Mouse (Mus musculus) Muller cell, postnatal 12 days (primary cell): ENCODE measurements around the gene Klhl8.

Experiments
- DNase-seq: peaks from one replicate; pipeline ENCODE4 v3.0.0-alpha.2; 2015; ENCODE audit errors: inconsistent ontology term

Gene Klhl8

DNA sequence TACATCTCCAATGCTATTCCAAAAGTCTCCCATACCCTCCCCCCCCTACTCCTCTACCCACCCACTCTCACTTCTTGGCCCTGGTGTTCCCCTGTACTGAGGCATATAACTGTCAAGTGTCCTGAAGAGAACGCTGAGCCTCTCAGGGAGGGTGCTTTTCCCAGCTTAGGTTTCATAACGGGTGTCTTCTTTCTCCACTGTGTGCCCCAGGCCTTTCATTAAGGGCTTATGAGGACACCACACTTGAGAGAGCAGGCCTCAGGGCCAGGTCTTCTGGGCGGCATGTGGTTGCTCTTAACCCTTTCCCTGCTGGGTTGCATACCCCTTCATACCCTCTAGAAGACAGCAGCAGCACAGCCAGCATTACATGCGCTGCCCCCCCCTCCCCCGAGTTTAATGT is 64.5 kb downstream of the Klhl8 start:
- DNase-seq, result no peak

DNA sequence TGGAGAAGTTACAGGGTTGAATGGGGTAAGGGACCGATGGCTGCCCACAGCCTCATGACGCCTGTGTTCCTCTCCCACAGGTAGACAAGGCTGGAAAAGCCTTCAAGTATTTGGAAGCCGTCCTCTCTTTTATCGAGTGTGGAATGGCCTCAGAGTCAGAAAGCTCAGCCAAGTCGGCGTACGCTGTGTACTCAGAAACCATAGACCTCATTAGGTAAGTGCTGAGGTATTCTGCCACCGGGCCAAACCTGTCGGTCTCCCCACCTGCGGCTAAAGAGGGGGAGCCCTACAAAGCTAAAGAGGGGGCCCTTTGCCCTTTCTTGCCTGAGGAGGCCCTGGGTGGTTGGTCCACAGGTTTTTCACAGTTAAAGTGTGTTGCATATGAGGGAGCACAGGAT is 64.9 kb downstream of the Klhl8 start:
- no peak for DNase-seq

DNA sequence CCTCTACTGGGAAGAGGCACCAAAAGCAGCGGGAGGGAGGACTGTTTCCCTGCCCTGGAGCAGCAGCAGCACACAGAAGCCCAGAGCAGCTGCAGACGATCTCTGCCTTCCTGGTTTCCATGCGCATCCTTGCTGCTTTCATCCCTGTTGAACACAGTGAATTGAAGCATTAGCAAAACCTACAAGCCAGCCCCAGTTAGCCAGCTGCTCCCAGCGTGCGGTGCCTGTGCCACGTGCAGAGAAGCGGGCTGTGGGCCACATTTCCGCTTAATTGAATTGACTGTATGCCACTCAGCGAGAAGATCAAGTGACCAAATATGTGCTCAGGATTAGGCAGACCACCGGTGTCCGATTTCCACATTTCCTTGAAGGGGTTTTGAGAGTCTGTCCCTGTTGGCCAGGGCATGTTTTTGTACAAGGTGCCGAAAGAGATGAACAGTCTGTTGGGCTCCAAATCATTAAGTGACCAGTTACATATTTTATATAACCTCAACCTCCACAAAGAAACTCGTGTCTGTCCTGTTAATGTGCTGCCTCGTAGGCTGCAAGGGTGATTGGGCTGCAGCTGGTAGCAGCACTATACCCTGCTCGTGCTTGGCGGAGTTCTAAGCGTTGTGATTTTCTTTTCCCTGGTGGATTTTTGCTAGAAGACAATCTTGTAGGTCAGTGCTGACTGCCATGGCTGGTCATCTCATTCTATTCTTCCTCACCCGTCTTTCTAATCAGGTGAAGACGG is 65.5 kb downstream of the Klhl8 start:
- peak; percentile 79 for DNase-seq

DNA sequence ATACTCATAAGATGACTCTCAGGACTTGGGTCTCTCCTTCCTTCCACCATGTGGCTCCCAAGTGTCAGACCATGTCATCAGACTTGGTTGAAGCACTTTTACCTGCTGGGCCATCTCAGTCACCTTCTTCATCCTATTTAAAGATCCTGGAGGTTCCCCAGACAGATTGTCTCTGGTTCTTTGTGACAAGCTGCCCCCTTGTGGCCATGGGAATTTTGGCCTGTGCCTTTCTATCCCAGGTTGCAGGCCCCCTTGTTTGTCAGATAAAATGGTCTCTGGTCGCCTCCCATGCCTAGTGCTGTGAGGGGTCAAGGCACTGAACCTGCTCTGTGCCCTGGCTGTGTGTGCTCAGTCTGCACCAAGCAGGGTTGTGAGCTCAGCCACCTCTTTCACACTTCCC is 67.1 kb downstream of the Klhl8 start:
- DNase-seq, result no peak

DNA sequence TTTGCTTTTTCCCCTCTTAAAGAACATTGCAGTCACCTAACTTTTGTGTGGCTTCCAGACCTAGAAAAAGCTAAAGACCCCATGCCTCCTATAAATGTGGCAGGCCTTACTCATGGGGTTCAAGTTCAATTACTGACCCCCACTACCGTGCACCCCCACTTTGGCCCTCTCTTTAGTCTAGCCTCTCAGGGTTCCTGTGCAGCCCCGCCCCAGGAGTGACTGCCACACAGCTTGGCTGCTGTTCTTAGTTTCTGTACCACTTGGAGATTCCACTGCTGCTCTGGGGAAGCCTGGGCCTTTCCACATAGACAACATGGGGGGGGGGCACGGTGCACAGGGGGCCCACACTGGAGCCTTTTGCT is 71.8 kb downstream of the Klhl8 start:
- DNase-seq, result no peak

DNA sequence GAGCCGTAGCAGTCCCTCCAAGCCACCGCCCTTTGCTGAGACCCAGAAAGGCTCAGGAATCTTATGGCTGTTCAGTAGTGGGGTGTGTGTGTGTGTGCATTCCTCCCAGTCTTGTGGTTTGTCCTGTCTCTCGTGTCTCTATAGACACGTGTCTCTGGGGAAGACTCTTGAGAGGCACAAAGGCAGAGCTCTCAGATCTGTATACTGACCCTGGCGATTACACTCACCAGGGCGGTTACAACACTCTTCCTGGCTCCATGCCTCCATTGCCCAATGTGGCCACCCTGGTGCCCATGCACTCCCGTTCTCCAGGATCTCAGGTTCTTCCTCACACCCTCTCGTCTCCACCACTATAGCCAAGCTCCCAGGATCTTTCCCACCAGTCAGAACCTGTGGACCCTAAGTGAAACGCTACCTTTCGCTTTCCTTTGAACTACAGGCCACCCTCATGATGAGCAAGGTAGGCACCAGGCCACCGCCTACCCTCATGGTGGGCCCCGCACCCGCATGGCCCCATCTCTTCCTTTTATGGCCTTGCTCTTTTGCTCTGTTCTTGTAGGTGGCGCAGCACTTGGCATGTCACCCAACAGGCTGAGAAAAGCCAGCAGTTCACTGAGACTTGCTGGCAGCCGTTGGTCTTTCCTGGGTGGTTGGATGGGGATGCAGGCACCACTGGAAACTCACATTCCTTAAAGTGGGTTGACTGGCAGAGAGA is 72.4 kb downstream of the Klhl8 start:
- DNase-seq, result peak; percentile 16

DNA sequence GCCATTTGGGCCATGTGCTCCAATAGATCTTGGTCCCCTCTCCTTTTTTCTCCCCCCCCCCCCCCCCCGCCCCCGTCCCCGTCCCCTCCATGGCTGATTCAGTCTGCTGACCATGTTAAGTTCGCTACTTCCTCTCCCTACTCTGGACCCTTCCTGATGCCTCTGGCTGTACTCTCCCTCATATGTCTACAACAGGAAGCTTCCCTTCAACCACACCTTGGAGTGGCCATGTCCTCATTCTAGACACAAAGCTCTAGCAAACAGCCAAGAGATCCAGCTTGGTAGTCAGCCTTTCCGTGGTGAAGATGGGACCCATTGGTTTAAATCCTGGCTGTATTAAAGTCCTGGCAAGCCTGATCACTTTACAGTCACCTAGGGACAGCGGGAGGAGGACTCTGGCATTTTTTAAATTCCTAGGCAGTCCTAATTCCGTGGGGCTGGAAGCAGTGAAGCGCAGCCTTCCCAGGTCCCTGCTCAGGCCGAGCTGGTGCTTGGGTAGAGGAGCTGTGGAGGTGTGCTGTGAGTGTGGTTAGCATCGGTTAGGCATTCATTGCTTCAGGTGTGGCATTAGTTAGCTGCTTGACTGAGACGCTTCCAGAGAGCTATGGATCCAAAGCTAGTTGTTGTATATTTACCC is 74.8 kb downstream of the Klhl8 start:
- DNase-seq, result peak; percentile 49

DNA sequence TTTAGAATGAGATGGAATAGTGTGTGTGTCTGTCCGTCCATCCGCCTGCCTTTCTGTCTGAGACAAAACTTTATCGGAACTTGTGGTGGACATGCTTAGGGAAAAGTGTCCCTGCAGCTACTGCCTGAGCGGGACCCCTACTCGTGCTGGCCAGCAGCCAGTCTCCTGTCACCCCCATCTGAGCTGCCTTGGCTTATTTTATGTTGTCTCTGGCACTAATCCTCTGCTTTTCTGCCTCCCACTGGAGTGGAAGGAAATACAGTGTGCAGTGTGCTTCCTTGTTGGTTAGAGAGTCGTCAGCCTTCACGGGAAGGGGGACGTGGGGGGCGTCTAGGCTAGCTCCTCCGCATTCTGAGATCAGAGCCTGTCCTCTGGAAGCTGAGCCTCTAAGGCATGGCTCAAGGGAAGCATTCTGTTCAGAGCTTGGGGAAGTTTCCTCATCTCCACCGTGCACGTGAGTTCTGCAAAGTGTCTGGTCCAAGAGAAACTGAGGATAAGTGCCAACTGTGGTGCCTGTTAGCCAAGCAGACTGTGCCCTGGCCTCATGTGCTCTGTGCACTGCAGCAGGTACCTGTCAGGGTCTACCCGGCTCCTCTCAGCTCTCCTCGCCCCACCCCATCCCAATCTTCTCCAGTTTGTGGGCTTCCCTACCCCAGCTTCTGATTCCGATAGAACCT is 75.5 kb downstream of the Klhl8 start:
- no peak for DNase-seq

DNA sequence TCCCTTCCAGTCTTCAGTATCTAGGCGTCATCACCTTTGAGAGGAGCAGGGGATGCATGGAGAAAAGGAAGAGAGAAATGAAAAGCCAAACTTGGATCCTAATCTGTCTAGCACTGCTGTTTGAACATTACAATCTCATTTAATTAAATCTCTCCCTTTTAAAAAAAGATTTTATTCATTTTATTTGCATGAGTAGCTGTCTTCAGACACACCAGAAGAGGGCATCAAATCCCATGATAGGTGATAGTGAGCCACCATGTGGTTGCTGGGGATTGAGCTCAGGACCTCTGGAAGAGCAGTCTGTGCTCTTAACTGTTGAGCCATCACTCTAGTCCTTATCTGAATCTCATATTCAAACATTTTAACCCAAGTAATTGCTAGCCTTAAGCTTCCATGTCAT is 80.2 kb downstream of the Klhl8 start:
- no peak for DNase-seq

DNA sequence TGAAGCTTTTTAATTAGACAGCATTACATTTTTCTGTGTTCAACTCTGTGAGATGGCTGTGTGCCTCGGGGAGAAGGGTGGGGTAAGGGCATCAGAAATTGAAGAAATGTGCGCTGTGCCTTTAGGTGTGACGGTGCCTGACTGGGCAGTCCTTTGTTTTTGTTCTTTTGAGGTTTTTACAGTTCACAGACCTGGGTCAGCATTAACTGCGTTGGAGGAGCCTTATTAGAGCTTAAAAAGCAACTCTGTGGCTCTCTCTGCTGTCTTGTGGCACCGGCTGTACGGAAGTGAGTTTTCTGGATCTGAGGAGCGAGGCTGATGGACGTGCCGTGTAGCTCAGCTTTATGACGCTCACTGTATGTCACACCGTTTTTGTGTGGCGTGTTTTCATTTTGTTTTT is 81.9 kb downstream of the Klhl8 start:
- peak; percentile 56 for DNase-seq

DNA sequence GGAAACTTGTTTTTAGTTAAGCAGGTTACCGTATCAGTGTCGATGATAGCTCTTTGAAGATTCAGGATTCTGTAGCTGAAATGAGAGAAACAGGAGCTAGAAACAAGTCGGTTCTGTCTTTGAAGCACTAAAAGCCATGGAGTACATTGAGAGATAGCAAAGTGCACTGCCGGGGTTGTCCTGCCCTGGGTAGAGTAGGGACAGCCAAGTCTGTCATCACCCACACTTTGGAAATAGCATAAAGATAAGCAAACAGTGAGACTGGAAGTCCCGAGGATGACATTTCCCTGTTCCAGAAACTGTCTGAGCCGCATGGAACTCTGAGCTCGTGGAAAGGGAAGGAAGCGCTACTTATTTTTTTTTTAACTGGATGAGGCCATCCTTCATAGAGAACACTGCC is 82.3 kb downstream of the Klhl8 start:
- no peak for DNase-seq

DNA sequence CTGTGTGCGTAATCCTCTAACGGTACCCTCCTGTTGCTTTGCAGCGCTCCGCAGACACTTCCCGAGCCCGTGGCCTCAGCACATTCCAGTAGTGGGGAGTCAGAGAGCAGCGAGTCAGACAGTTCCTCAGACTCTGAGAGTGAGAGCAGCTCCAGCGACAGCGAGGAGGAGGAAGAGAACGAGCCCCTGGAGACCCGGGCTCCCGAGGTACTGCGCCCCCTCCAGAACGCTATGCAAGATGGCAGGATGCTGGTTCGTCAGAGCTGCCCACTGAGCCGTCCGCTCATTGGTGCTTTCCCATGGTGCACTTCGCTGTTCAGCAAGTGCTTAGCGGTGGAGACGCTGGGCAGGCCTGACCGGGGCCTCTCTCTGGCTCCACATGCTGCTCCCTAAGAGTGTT is 82.8 kb downstream of the Klhl8 start:
- peak; percentile 56 for DNase-seq

DNA sequence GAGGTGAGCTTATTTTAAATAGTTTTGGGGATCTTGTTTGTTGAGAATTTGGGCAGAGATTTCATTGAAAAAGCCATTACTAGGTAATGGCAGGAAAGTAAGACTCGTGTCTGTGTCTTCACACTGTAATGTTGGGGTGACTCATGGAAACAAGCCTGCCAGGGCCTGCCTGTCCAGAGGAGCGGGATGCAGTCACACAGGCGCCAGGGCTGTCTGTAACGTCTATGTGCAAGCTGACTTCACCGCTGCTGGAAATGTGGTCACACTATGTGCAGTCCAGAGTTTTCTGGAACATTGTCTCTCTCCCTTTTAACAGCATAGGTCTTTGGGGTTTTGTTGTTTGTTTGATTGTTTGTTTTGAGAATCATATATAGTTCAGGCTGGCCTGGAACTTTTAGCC is 88.1 kb downstream of the Klhl8 start:
- DNase-seq, result no peak

DNA sequence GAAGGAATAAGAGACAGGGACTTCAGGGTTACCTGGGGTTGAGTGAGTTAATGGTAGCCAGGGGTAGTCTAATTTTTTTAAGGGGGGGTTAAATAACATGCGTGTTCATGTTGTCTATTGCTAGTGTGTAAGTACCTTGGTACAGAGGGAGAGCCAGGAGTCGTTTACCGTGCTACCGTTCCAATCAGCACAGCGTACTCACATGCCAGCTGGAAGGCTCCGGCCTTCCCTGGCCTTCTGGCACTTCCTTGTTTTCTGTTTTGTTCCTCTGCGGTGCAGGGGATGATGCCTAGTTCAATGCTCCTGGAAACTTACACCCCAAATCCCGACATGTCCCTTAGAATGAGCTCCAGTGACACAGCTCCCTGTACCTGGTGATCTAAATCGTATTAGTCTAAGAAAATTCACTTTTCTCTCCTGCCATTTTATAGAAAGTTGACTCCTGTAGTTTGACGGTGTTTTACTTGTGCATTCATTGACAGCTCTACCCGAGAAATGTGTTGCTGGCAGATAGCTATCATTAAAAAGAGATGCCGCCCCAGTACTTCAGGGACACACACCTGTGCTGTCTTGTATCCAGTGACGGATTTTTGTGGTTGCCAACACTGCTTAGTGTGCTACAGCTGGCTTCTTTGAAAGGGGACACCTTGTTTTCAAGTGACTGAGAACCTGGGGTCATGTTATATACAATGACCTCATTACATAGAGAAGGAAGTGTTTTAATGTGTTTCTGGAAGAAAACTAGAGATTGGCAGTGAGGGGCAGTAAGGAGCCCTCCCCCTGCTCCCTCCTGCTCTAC is 89.4 kb downstream of the Klhl8 start:
- DNase-seq, result no peak

DNA sequence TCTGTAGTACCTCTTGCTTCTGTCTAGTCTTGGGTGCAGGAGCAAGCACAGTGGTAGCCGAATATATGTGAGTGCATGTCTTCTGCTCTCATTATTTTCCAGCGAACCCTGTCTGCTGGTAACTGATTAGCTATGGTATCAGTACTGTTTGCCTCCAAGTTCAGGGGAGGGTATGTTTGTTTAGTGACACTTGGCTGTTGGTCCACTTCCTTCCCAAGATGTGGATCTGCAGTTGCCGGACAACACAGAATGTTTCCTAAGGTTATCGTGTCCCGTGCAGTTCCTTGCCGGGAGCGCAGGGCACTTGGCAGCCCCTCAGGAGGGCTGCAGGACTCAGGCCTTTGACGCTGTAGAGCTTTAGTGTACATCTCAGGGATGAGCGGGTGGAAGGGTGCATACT is 90.0 kb downstream of the Klhl8 start:
- DNase-seq, result no peak

DNA sequence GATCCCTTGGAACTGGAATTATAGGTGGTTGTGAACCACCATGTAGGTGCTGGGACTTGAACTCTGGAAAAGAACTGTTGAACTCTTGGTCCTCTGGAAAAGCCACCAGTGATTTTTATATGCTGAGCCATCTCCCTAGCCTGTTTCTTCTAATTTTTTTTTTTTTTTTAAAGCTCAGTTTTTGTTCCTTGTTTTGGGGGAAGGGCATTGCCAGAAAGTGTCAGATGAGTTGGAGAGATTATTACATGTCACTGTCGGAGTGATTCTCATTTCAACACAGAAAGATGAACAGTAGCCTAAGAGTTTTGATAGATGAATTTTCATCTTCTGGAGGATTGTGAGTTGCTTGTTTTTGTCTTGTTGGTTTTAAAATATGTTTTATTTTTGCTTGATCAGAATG is 91.4 kb downstream of the Klhl8 start:
- DNase-seq, result no peak

DNA sequence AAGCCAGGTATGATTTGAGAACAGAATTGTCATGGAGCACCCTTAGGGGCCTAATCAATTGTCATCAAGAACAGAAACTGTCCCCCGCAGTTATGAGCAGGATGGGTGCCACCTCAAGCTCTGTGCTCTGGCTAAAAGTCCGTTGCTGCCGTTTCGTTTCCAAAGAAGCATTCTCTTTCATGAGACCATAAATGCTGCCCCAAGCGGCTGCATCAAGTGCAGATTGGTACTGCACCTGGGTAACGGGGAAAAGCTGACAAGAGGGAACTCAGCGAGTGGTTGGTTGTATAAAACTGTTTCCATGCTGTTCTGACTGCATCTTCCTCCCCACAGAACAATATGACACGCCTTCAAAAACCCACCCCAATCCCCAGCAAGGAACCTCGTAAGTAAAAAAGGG is 92.5 kb downstream of the Klhl8 start:
- DNase-seq, result no peak

DNA sequence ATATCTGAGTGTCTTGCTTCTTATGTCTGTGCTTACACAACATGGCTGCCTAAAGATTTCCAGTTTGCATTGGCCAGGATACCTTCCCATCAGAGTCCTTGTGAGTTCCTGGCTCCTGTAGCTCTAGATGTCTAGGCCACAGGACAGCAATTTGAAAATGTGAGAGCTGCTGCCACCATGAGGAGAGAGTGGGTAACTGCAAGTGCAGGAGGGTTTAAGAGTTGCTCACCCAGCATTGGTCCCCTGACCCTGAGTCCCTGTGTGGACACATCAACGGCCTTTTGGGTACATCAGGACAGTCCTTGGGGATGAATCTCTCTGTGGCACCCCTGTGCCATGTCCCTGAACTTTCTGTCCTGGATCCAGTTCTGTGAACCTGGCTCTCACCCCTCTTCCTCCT is 93.3 kb downstream of the Klhl8 start:
- DNase-seq, result peak; percentile 70

DNA sequence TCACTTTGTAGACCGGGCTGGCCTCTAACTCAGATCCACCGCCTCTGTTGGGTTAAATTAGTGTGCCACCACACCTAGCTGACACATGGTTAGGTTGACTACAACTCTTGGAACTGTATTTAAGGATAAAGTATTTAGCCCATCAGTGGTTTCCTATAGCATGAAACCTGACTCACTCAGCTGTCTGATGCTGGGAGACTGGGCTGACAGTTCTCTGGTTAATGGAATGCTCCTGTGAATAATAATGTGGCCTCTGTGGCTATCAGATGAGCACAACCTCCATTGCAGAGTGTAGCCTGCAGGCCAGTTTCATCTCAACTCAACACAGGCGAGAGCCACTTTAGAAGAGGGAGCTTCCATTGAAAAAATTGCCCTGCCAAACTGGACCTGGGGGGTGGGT is 94.3 kb downstream of the Klhl8 start:
- DNase-seq, result no peak

DNA sequence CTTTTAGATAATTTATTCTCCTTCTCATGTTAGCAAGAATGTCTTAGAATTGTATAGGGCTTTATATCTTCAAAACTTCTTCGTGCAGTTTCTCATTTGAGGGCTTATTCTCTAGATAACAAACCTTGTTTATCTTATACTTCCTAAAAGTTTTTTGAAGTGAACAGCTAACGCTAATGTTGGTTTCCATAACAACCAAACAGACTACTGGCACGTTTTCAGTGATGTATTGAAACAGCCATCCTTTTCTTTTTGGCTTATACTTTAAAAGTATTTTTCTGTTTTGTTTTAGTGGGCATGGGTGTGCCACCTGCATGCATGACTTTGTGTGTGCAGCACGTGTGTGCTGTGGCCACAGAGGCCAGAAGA is 95.8 kb downstream of the Klhl8 start:
- no peak for DNase-seq

DNA sequence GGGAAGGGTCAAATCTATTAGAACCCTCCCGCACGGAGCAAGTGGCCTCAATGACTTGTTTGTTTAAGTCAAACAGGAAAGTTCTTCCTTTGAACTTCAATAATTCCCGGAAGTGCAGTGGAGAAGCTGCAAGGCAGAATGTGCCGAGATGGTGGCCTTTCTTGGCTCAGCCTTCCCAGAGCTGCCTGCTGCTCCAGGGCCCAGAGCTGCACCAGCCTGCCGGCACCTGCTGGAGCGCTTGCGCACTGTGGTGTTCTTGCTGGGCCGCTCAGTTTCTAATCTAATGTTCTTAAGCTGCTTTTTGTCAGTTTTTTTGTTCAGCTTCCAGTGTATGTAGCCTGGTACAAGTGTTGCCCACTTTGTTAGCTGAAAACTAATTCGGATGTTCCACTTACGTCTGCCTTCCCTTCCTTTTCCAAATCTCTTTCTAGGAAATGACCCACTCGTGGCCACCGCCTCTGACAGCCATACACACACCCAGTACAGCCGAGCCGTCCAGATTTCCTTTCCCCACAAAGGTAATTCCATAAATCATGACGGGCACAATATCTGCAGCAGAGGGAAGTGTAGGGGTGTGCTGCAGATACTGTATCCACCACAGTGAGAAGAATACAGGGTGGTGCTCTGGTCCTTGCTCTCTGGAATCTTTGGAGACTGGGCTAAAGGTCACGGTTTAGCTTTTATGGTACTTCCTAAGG is 96.4 kb downstream of the Klhl8 start:
- DNase-seq, result no peak
